Mouse (Mus musculus) heart, embryonic 14.5 days (tissue): ENCODE results near the gene Ica1. TPM values are rescaled to one million over a fixed set of nuclear protein-coding genes. Genes with fewer than 3 reads are reported as not detected.

Experiments
- ATAC-seq: fragments of 200-750 bp; cut with Nextera tagmentation; 2 replicates; pipeline ENCODE4 v1.8.0; 2017; ENCODE audit warnings: low read depth, moderate TSS enrichment; ENCODE audit not compliant: insufficient number of reproducible peaks, insufficient read depth, low FRiP score
- H3K27ac ChIP-seq, 2 experiments: fragments of 200-500 bp in 1 of 2; fragments of 300-500 bp in 1 of 2; sonication (generic) in 1 of 2; replicated peaks in 1 of 2; 2 replicates each; pipeline ENCODE4 v1.5.1; 2012 to 2014; ENCODE audit warnings: low read depth in 2 of 2, low read length in 2 of 2, control low read depth in 1 of 2, mild to moderate bottlenecking in 1 of 2, mixed read lengths in 1 of 2; ENCODE audit not compliant: control insufficient read depth in 1 of 2, insufficient read depth in 1 of 2
- H3K27me3 ChIP-seq: fragments of 300-500 bp; sonication (generic); 2 replicates; pipeline ENCODE4 v1.6.1; 2014; ENCODE audit warnings: mild to moderate bottlenecking, low read length, control low read depth; ENCODE audit not compliant: control insufficient read depth, insufficient read depth
- H3K36me3 ChIP-seq: fragments of 300-500 bp; sonication (generic); 2 replicates; pipeline ENCODE4 v1.6.1; 2014; ENCODE audit warnings: mild to moderate bottlenecking, control low read depth, low read length, mixed read lengths; ENCODE audit not compliant: control insufficient read depth, insufficient read depth
- H3K4me1 ChIP-seq, 2 experiments: fragments of 200-500 bp in 1 of 2; fragments of 300-500 bp in 1 of 2; sonication (generic) in 1 of 2; 2 replicates each; pipeline ENCODE4 v1.6.1; 2012 to 2014; ENCODE audit warnings: low read length in 2 of 2, control low read depth in 1 of 2, mixed read lengths in 1 of 2; ENCODE audit not compliant: control insufficient read depth in 2 of 2, insufficient read depth in 2 of 2
- H3K4me2 ChIP-seq: fragments of 300-500 bp; sonication (generic); 2 replicates; pipeline ENCODE4 v1.6.1; 2014; ENCODE audit warnings: mild to moderate bottlenecking, low read length
- H3K4me3 ChIP-seq, 2 experiments: fragments of 200-500 bp in 1 of 2; fragments of 300-500 bp in 1 of 2; sonication (generic) in 1 of 2; 2 replicates each; pipeline ENCODE4 v1.5.1; 2012 to 2014; ENCODE audit warnings: low read length in 2 of 2, mild to moderate bottlenecking in 2 of 2, control low read depth in 1 of 2, low read depth in 1 of 2, moderate library complexity in 1 of 2; ENCODE audit not compliant: control insufficient read depth in 1 of 2, insufficient read depth in 1 of 2
- H3K9ac ChIP-seq: fragments of 300-500 bp; sonication (generic); 2 replicates; pipeline ENCODE4 v1.6.1; 2014; ENCODE audit warnings: mild to moderate bottlenecking, low read length
- H3K9me3 ChIP-seq: fragments of 300-500 bp; sonication (generic); 2 replicates; pipeline ENCODE4 v1.6.1; 2016; ENCODE audit warnings: low read length, control low read depth; ENCODE audit not compliant: control insufficient read depth
- whole genome bisulfite sequencing: fragments of 180-500 bp; shearing (Covaris S2); extraction: QIAGEN DNeasy Blood & Tissue Kit; methylation state at CpG from one replicate; pipeline ENCODE4 v1.1.7; 2014; 5-methylcytosine and 5-hydroxymethylcytosine counted together
- polyA plus RNA-seq: library from polyadenylated mRNA; unstranded; fragments of >200 nt; fragmentation: Nextera tagmentation; extraction: Ambion mirVana; gene quantifications from 2 replicates; pipeline ENCODE4 v1.2.1, GENCODE M21; 2014

Ica1 gene
- polyA plus RNA-seq = 26.0 and 29.3 TPM in 2 replicates

DNA sequence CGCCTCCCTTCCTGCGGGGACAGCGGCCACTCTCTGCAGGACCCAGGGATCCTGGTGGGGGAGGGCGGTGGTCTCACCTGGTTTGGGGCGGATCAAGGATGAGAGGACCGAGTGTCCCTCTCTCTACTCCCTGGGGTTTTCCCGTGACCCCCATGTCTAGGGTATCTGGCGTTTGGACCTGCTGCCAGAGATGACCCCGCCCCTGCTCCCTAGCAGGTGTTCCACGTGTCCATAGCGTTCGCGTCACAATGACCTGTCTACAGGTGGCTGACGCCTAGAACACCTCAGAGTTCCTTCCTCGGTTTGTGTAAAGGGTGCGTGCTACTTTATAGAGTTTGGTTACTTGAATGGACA is at the start of gene Ica1:
Ica1 (minus strand) TSS at position 193 of the 354 bp plus-strand sequence.
- Histone ChIP-seq H3K4me3 (peak within 1 kb of the TSS; percentile 67 to 80), H3K9me3 (no peaks in the 10 kb centered on the region), H3K4me2 (peak within 1 kb of the TSS; percentile 83), H3K36me3 (no peaks in the 10 kb centered on the region), H3K4me1 (peaks cover 0 to 3% of the 10 kb centered on the region in 2 experiments; a peak in 1 of 4 replicates), H3K9ac (peak within 1 kb of the TSS; percentile 81), H3K27ac (peak within 1 kb of the TSS in 1 of 2 experiments; percentile 57; a peak in 2 of 4 replicates), H3K27me3 (0 out of 2 replicates have a peak, but pooled peaks cover 3% of the 10 kb centered on the region)
- peak; percentile 29; the same call in 1 of the 2 replicates for ATAC-seq
- under 1% methylated on average over 13 of the region's 16 CpGs for WGBS

GRCm38 (mm10) chr6:8819866-8820265 is 41.6 kb upstream of the Ica1 start:
- Histone ChIP-seq H3K36me3 (no peaks in the 10 kb centered on the region), H3K9me3 (no peaks in the 10 kb centered on the region), H3K9ac (no peak overlapping the region), H3K4me3 (no peak overlapping the region), H3K27me3 (no peaks in the 10 kb centered on the region), H3K4me1 (no peaks in the 10 kb centered on the region), H3K4me2 (no peak overlapping the region), H3K27ac (no peak overlapping the region)
- no peak for ATAC-seq
- WGBS = 56% methylated on average over 2 of the region's 2 CpGs

DNA sequence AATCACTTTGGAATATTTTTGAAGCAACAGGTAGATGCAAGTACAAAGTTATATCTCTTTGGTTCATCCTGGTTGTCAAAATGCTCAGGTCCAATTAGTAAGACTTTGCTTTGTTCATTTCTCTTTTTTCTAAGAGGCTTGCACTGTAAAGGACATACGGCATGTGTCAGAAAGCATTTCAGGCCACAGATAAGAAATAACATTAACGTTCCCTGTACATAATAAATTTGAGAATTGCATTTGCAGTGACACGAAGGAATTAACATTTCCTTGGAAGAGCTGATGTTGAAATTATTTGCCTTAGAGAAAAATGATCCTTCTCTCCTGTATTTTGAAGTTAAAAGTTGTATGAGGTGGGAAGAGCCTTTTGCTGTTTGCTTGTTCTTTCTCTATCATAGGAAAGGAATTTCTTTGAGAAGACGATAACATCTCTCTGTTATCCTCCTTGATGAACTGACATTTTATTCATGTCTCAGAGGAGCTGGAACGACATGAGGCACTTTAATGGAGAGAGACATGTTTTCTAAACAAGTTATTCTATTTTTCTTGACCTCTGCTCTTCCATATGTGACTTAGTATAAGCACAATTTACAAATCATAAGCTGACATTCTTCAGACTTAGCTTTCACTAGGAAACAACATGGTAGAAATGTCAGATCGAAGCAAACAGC is 36.2 kb upstream of the Ica1 start:
- Histone ChIP-seq H3K4me1 (no peaks in the 10 kb centered on the region), H3K9ac (no peak overlapping the region)
- no peak for ATAC-seq

DNA sequence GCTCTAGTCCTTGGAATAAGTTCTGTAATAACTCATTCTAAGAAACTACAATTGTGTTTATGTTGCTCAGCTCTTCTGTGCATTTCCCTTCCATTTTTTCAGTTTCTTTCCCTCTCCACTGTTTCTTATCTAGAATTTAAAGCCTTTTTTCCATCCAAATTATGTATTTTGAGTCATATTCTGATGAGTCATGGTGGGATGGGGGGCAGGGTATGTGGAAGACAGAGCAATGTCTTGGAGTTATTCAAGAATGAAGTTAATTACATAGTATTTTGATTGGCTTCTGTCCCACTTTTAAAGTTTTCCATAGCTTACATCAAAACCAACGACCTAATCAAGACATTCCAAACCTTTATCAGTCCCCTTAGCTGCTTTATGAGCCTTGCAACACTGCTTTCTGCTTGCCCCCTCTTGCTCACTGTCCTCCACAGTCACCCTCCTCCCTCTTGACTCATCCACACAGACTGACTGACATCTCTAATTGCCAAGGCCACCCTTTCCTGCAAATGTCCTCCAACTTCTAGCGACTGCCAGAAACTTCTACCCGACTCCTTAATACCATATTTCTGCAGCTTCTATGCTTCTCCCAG is 24.4 kb upstream of the Ica1 start:
- H3K27me3 ChIP-seq = no peaks in the 10 kb centered on the region
- no peaks in the 10 kb centered on the region for H3K9me3 ChIP-seq
- no peak overlapping the region for H3K27ac ChIP-seq
- no peaks in the 10 kb centered on the region; a peak in 1 of 4 replicates for H3K4me1 ChIP-seq
- no peak overlapping the region for H3K4me2 ChIP-seq
- 43% methylated on average over 3 of the region's 3 CpGs for WGBS
- no peak overlapping the region for H3K4me3 ChIP-seq
- no peak overlapping the region for H3K9ac ChIP-seq
- H3K36me3 ChIP-seq = no peaks in the 10 kb centered on the region
- ATAC-seq = no peak

More for the DNA sequence above, 36.2 kb upstream of the Ica1 start:
- Histone ChIP-seq H3K27me3 (no peaks in the 10 kb centered on the region), H3K4me3 (no peak overlapping the region), H3K9me3 (no peaks in the 10 kb centered on the region), H3K27ac (no peak overlapping the region), H3K36me3 (no peaks in the 10 kb centered on the region), H3K4me2 (no peak overlapping the region)
- 69% methylated on average over 6 of the region's 6 CpGs for WGBS

- no peak for ATAC-seq
- 91% methylated on average over 5 of the region's 5 CpGs for WGBS
- H3K4me3 ChIP-seq = no peak overlapping the region
- H3K9me3 ChIP-seq = no peaks in the 10 kb centered on the region
- H3K9ac ChIP-seq = no peak overlapping the region
- H3K4me1 ChIP-seq = no peaks in the 10 kb centered on the region
- no peaks in the 10 kb centered on the region for H3K36me3 ChIP-seq
- no peaks in the 10 kb centered on the region for H3K27me3 ChIP-seq
- no peak overlapping the region for H3K4me2 ChIP-seq
- no peak overlapping the region for H3K27ac ChIP-seq
Observed at GRCm38 (mm10) chr6:8792385-8792784, 14.1 kb upstream of the Ica1 start.

GRCm38 (mm10) chr6:8791781-8792180 is 13.5 kb upstream of the Ica1 start:
- H3K27ac ChIP-seq = no peak overlapping the region
- no peak for ATAC-seq
- H3K4me3 ChIP-seq = no peak overlapping the region
- H3K36me3 ChIP-seq = no peaks in the 10 kb centered on the region
- no peaks in the 10 kb centered on the region for H3K4me1 ChIP-seq
- H3K9me3 ChIP-seq = no peaks in the 10 kb centered on the region
- no peaks in the 10 kb centered on the region for H3K27me3 ChIP-seq
- no peak overlapping the region for H3K9ac ChIP-seq
- no peak overlapping the region for H3K4me2 ChIP-seq
- 76% methylated on average over 3 of the region's 3 CpGs for WGBS

- no peak overlapping the region for H3K27ac ChIP-seq
- H3K27me3 ChIP-seq = 0 out of 2 replicates have a peak, but pooled peaks cover 3% of the 10 kb centered on the region
- ATAC-seq = no peak
- H3K9me3 ChIP-seq = no peaks in the 10 kb centered on the region
- H3K4me3 ChIP-seq = no peak overlapping the region
- H3K36me3 ChIP-seq = no peaks in the 10 kb centered on the region
- peaks cover 0 to 3% of the 10 kb centered on the region in 2 experiments; a peak in 1 of 4 replicates for H3K4me1 ChIP-seq
- H3K9ac ChIP-seq = no peak overlapping the region
- no peak overlapping the region for H3K4me2 ChIP-seq
Observed at GRCm38 (mm10) chr6:8780618-8781017, 2.3 kb upstream of the Ica1 start.
